Mouse (Mus musculus) heart, postnatal 0 days (tissue): ENCODE measurements around the gene Arhgef33. TPM values are rescaled to one million over a fixed set of nuclear protein-coding genes. Genes with fewer than 3 reads are reported as not detected.

Experiments
- ATAC-seq: fragments of 200-750 bp; cut with Nextera tagmentation; 2 replicates; pipeline ENCODE4 v1.8.0; 2017; ENCODE audit warnings: low read depth, moderate number of reproducible peaks, moderate library complexity; ENCODE audit not compliant: insufficient read depth
- DNase-seq: peaks from one replicate; pipeline ENCODE4 v3.0.0-alpha.2; 2016; ENCODE audit warnings: low spot score
- H3K27ac ChIP-seq: fragments of 300-500 bp; sonication (generic); 2 replicates; pipeline ENCODE4 v1.5.1; 2014; ENCODE audit warnings: low read depth, mild to moderate bottlenecking
- H3K27me3 ChIP-seq: fragments of 300-500 bp; sonication (generic); 2 replicates; pipeline ENCODE4 v1.6.1; 2014; ENCODE audit warnings: low read length, mixed read lengths; ENCODE audit not compliant: control insufficient read depth, insufficient read depth
- H3K36me3 ChIP-seq: fragments of 300-500 bp; sonication (generic); replicated peaks from 2 replicates; pipeline ENCODE4 v1.6.1; 2014; ENCODE audit warnings: low read length, mixed read lengths; ENCODE audit not compliant: control insufficient read depth, insufficient read depth
- H3K4me1 ChIP-seq: fragments of 300-500 bp; sonication (generic); 2 replicates; pipeline ENCODE4 v1.6.1; 2014; ENCODE audit warnings: antibody characterized with exemption; ENCODE audit not compliant: control insufficient read depth, insufficient read depth
- H3K4me2 ChIP-seq: fragments of 300-500 bp; sonication (generic); 2 replicates; pipeline ENCODE4 v1.6.1; 2014; ENCODE audit warnings: low read depth, mild to moderate bottlenecking, low read length, moderate library complexity
- H3K4me3 ChIP-seq: fragments of 300-500 bp; sonication (generic); 2 replicates; pipeline ENCODE4 v1.5.1; 2014; ENCODE audit warnings: low read depth, low read length
- H3K9ac ChIP-seq: fragments of 300-500 bp; sonication (generic); replicated peaks from 2 replicates; pipeline ENCODE4 v1.6.1; 2014; ENCODE audit warnings: low read depth, low read length, mixed read lengths
- H3K9me3 ChIP-seq: fragments of 300-500 bp; sonication (generic); replicated peaks from 2 replicates; pipeline ENCODE4 v1.6.1; 2016; ENCODE audit warnings: low read length; ENCODE audit not compliant: control insufficient read depth
- CTCF ChIP-seq: IDR thresholded peaks from 2 replicates; pipeline ENCODE4 v1.5.1; 2016; ENCODE audit warnings: antibody characterized with exemption, control low read depth, low read depth
- EP300 ChIP-seq: IDR thresholded peaks from 2 replicates; pipeline ENCODE4 v1.6.1; 2016; ENCODE audit warnings: antibody characterized with exemption, low read depth
- WGBS: fragments of 180-500 bp; shearing (Covaris S2); extraction: QIAGEN DNeasy Blood & Tissue Kit; methylation state at CpG from one replicate; pipeline ENCODE4 v1.1.7; 2014; 5-methylcytosine and 5-hydroxymethylcytosine counted together
- polyA plus RNA-seq: library from polyadenylated mRNA; unstranded; fragments of >200 nt; fragmentation: Nextera tagmentation; extraction: Ambion mirVana; gene quantifications from 2 replicates; pipeline ENCODE4 v1.2.1, GENCODE M21; 2015
- total RNA-seq: library from RNA; depleted of rRNA; stranded (reverse); fragments of >200 nt; gene quantifications from 2 replicates; pipeline ENCODE4 v1.2.3, GENCODE M21; 2014; ENCODE audit warnings: low replicate concordance

Gene Arhgef33
- total and polyA plus RNA-seq, 2 experiments from 2014 or later: 0.86 TPM; not detected in 1

GRCm38 (mm10) chr17:80391423-80392403, 84.5 kb downstream of the Arhgef33 start:
- Histone ChIP-seq H3K4me2 (peak overlapping the region; percentile 64), H3K4me3 (peak overlapping the region; percentile 47), H3K36me3 (0 out of 2 replicates have a peak, but pooled peaks cover 8% of the 10 kb centered on the region), H3K9ac (no peak overlapping the region), H3K4me1 (no peaks in the 10 kb centered on the region), H3K27ac (no peak overlapping the region), H3K27me3 (no peaks in the 10 kb centered on the region), H3K9me3 (no peaks in the 10 kb centered on the region)
- TF ChIP-seq CTCF (peak; percentile 45), EP300 (no peak)
- ATAC-seq (peak; percentile 90), DNase-seq (peak; percentile 76)
- WGBS: 12% methylated on average over 17 of the region's 17 CpGs

GRCm38 (mm10) chr17:80398243-80398642, 91.0 kb downstream of the Arhgef33 start:
- Histone ChIP-seq H3K4me3 (no peak overlapping the region), H3K36me3 (peaks cover 42% of the 10 kb centered on the region), H3K9ac (no peak overlapping the region), H3K4me1 (no peaks in the 10 kb centered on the region), H3K4me2 (no peak overlapping the region), H3K27me3 (no peaks in the 10 kb centered on the region), H3K27ac (no peak overlapping the region), H3K9me3 (no peaks in the 10 kb centered on the region)
- no peak for DNase-seq
- 95% methylated on average over 7 of the region's 7 CpGs for WGBS
- ATAC-seq: no peak
- TF ChIP-seq CTCF (no peak), EP300 (no peak)

- no peaks in the 10 kb centered on the region for H3K27me3 ChIP-seq
- no peak overlapping the region for H3K4me2 ChIP-seq
- no peak overlapping the region for H3K9ac ChIP-seq
- no peaks in the 10 kb centered on the region for H3K4me1 ChIP-seq
- H3K27ac ChIP-seq: no peak overlapping the region
- no peak for ATAC-seq
- no peaks in the 10 kb centered on the region for H3K9me3 ChIP-seq
- TF ChIP-seq CTCF (peak; percentile 41), EP300 (no peak)
- 56% methylated on average over 1 of the region's 1 CpGs for WGBS
- no peak for DNase-seq
- H3K4me3 ChIP-seq: no peak overlapping the region
- peaks cover 72% of the 10 kb centered on the region for H3K36me3 ChIP-seq
Measured at GRCm38 (mm10) chr17:80411182-80411581, 104.0 kb downstream of the Arhgef33 start.

GRCm38 (mm10) chr17:80418572-80419210, 111.5 kb downstream of the Arhgef33 start:
- H3K27ac ChIP-seq: no peak overlapping the region
- H3K36me3 ChIP-seq: peaks cover 67% of the 10 kb centered on the region
- H3K9me3 ChIP-seq: no peaks in the 10 kb centered on the region
- no peaks in the 10 kb centered on the region for H3K4me1 ChIP-seq
- TF ChIP-seq EP300 (no peak), CTCF (no peak)
- H3K4me3 ChIP-seq: no peak overlapping the region
- H3K9ac ChIP-seq: no peak overlapping the region
- no peak for ATAC-seq
- DNase-seq: no peak
- no peak overlapping the region for H3K4me2 ChIP-seq
- 87% methylated on average over 10 of the region's 10 CpGs for WGBS
- no peaks in the 10 kb centered on the region for H3K27me3 ChIP-seq

GRCm38 (mm10) chr17:80420998-80421397, 113.8 kb downstream of the Arhgef33 start:
- Histone ChIP-seq H3K4me3 (no peak overlapping the region), H3K27ac (no peak overlapping the region), H3K4me2 (no peak overlapping the region), H3K4me1 (no peaks in the 10 kb centered on the region), H3K9ac (no peak overlapping the region), H3K36me3 (peaks cover 56% of the 10 kb centered on the region), H3K27me3 (no peaks in the 10 kb centered on the region), H3K9me3 (no peaks in the 10 kb centered on the region)
- ATAC-seq (no peak), DNase-seq (no peak)
- TF ChIP-seq CTCF (no peak), EP300 (no peak)
- WGBS: 93% methylated on average over 1 of the region's 1 CpGs
